Mouse (Mus musculus): Measurements from ENCODE around the gene Morn2. TPM values are rescaled to one million over a fixed set of nuclear protein-coding genes. Genes with fewer than 3 reads are reported as not detected.

The Morn2 gene
- polyA plus RNA-seq, 1 experiment from 2014 or later: 17.4 TPM

- Histone ChIP-seq H3K9me3 (no peaks in the 10 kb centered on the region), H3K4me3 (peak overlapping the region; percentile 87), H3K27ac (peak overlapping the region; percentile 93), H3K36me3 (no peaks in the 10 kb centered on the region), H3K27me3 (ENCODE audit: insufficient read depth, poor library complexity, severe bottlenecking) (no peaks in the 10 kb centered on the region), H3K4me1 (peaks cover 9% of the 10 kb centered on the region)
- WGBS: 1% methylated on average over 30 of the region's 30 CpGs
- no peak for DNase-seq (ENCODE audit: low spot score)
These were observed 526 bp upstream of the Morn2 start for GRCm38 (mm10) chr17:80289280-80290073.

GRCm38 (mm10) chr17:80291148-80291547, 1.1 kb downstream of the Morn2 start:
- no peak for DNase-seq (ENCODE audit: low spot score)
- no peak overlapping the region for H3K27ac ChIP-seq
- no peaks in the 10 kb centered on the region for H3K36me3 ChIP-seq
- H3K4me1 ChIP-seq: peaks cover 9% of the 10 kb centered on the region
- H3K9me3 ChIP-seq: no peaks in the 10 kb centered on the region
- no peak overlapping the region for H3K4me3 ChIP-seq
- 17% methylated on average over 2 of the region's 2 CpGs for WGBS
- no peaks in the 10 kb centered on the region for H3K27me3 ChIP-seq (ENCODE audit: insufficient read depth, poor library complexity, severe bottlenecking)

- no peaks in the 10 kb centered on the region for H3K36me3 ChIP-seq
- H3K27ac ChIP-seq: no peak overlapping the region
- no peaks in the 10 kb centered on the region for H3K27me3 ChIP-seq (ENCODE audit: insufficient read depth, poor library complexity, severe bottlenecking)
- H3K4me3 ChIP-seq: no peak overlapping the region
- no peak for DNase-seq (ENCODE audit: low spot score)
- no peaks in the 10 kb centered on the region for H3K9me3 ChIP-seq
- WGBS: 88% methylated on average over 5 of the region's 5 CpGs
- no peaks in the 10 kb centered on the region for H3K4me1 ChIP-seq
These were observed 5.3 kb downstream of the Morn2 start for GRCm38 (mm10) chr17:80295258-80295657.

GRCm38 (mm10) chr17:80298844-80299243, 8.8 kb downstream of the Morn2 start:
- Histone ChIP-seq H3K36me3 (no peaks in the 10 kb centered on the region), H3K4me3 (no peak overlapping the region), H3K27me3 (ENCODE audit: insufficient read depth, poor library complexity, severe bottlenecking) (no peaks in the 10 kb centered on the region), H3K4me1 (no peaks in the 10 kb centered on the region), H3K27ac (no peak overlapping the region), H3K9me3 (no peaks in the 10 kb centered on the region)
- no peak for DNase-seq (ENCODE audit: low spot score)
- 86% methylated on average over 5 of the region's 5 CpGs for WGBS

GRCm38 (mm10) chr17:80307251-80307650, 17.2 kb downstream of the Morn2 start, which contains the start of gene Arhgef33:
Gene Arhgef33 (plus strand): TSS chr17:80307407.
- WGBS: 48% methylated on average over 1 of the region's 1 CpGs
- Histone ChIP-seq H3K27me3 (ENCODE audit: insufficient read depth, poor library complexity, severe bottlenecking) (no peaks in the 10 kb centered on the region), H3K4me1 (no peaks in the 10 kb centered on the region), H3K9me3 (no peaks in the 10 kb centered on the region), H3K4me3 (no peak within 1 kb of the TSS), H3K36me3 (no peaks in the 10 kb centered on the region), H3K27ac (no peak within 1 kb of the TSS)
- no peak for DNase-seq (ENCODE audit: low spot score)

- no peak overlapping the region for H3K4me3 ChIP-seq
- H3K4me1 ChIP-seq: no peaks in the 10 kb centered on the region
- 70% methylated on average over 9 of the region's 9 CpGs for WGBS
- H3K36me3 ChIP-seq: no peaks in the 10 kb centered on the region
- H3K9me3 ChIP-seq: no peaks in the 10 kb centered on the region
- no peaks in the 10 kb centered on the region for H3K27me3 ChIP-seq (ENCODE audit: insufficient read depth, poor library complexity, severe bottlenecking)
- peak; percentile 50 for DNase-seq (ENCODE audit: low spot score)
- no peak overlapping the region for H3K27ac ChIP-seq
These were observed 21.8 kb downstream of the Morn2 start for GRCm38 (mm10) chr17:80311761-80312160.

GRCm38 (mm10) chr17:80312405-80312804, 22.4 kb downstream of the Morn2 start:
- H3K9me3 ChIP-seq: no peaks in the 10 kb centered on the region
- H3K4me1 ChIP-seq: no peaks in the 10 kb centered on the region
- no peak overlapping the region for H3K27ac ChIP-seq
- no peaks in the 10 kb centered on the region for H3K27me3 ChIP-seq (ENCODE audit: insufficient read depth, poor library complexity, severe bottlenecking)
- H3K4me3 ChIP-seq: no peak overlapping the region
- no peaks in the 10 kb centered on the region for H3K36me3 ChIP-seq
- DNase-seq (ENCODE audit: low spot score): peak; percentile 52
- 82% methylated on average over 4 of the region's 4 CpGs for WGBS

- DNase-seq (ENCODE audit: low spot score): no peak
- WGBS: 80% methylated on average over 6 of the region's 6 CpGs
- 0 out of 2 replicates have a peak, but pooled peaks cover 3% of the 10 kb centered on the region for H3K4me1 ChIP-seq
- H3K27me3 ChIP-seq (ENCODE audit: insufficient read depth, poor library complexity, severe bottlenecking): no peaks in the 10 kb centered on the region
- H3K9me3 ChIP-seq: no peaks in the 10 kb centered on the region
- H3K36me3 ChIP-seq: no peaks in the 10 kb centered on the region
- H3K27ac ChIP-seq: no peak overlapping the region
- H3K4me3 ChIP-seq: no peak overlapping the region
These were observed 32.2 kb downstream of the Morn2 start for GRCm38 (mm10) chr17:80322228-80322627.

- WGBS: 80% methylated on average over 4 of the region's 4 CpGs
- Histone ChIP-seq H3K36me3 (no peaks in the 10 kb centered on the region), H3K9me3 (no peaks in the 10 kb centered on the region), H3K4me1 (0 out of 2 replicates have a peak, but pooled peaks cover 3% of the 10 kb centered on the region), H3K27ac (no peak overlapping the region), H3K27me3 (ENCODE audit: insufficient read depth, poor library complexity, severe bottlenecking) (no peaks in the 10 kb centered on the region), H3K4me3 (no peak overlapping the region)
- no peak for DNase-seq (ENCODE audit: low spot score)
These were observed 33.0 kb downstream of the Morn2 start for GRCm38 (mm10) chr17:80323015-80323414.

GRCm38 (mm10) chr17:80323658-80324057, 33.7 kb downstream of the Morn2 start:
- Histone ChIP-seq H3K27me3 (ENCODE audit: insufficient read depth, poor library complexity, severe bottlenecking) (no peaks in the 10 kb centered on the region), H3K36me3 (no peaks in the 10 kb centered on the region), H3K4me3 (no peak overlapping the region), H3K4me1 (0 out of 2 replicates have a peak, but pooled peaks cover 3% of the 10 kb centered on the region), H3K27ac (no peak overlapping the region), H3K9me3 (no peaks in the 10 kb centered on the region)
- 62% methylated on average over 8 of the region's 8 CpGs for WGBS
- no peak for DNase-seq (ENCODE audit: low spot score)

GRCm38 (mm10) chr17:80324521-80324920, 34.5 kb downstream of the Morn2 start:
- DNase-seq (ENCODE audit: low spot score): no peak
- H3K4me1 ChIP-seq: 0 out of 2 replicates have a peak, but pooled peaks cover 3% of the 10 kb centered on the region
- no peaks in the 10 kb centered on the region for H3K36me3 ChIP-seq
- H3K4me3 ChIP-seq: no peak overlapping the region
- H3K27ac ChIP-seq: no peak overlapping the region
- no peaks in the 10 kb centered on the region for H3K9me3 ChIP-seq
- H3K27me3 ChIP-seq (ENCODE audit: insufficient read depth, poor library complexity, severe bottlenecking): no peaks in the 10 kb centered on the region
- whole genome bisulfite sequencing: 82% methylated on average over 7 of the region's 7 CpGs

- no peaks in the 10 kb centered on the region for H3K9me3 ChIP-seq
- no peaks in the 10 kb centered on the region for H3K27me3 ChIP-seq (ENCODE audit: insufficient read depth, poor library complexity, severe bottlenecking)
- H3K4me3 ChIP-seq: no peak overlapping the region
- 68% methylated on average over 5 of the region's 5 CpGs for WGBS
- H3K4me1 ChIP-seq: 0 out of 2 replicates have a peak, but pooled peaks cover 3% of the 10 kb centered on the region
- no peak for DNase-seq (ENCODE audit: low spot score)
- no peak overlapping the region for H3K27ac ChIP-seq
- H3K36me3 ChIP-seq: no peaks in the 10 kb centered on the region
These were observed 35.5 kb downstream of the Morn2 start for GRCm38 (mm10) chr17:80325456-80325855.

- Histone ChIP-seq H3K9me3 (no peaks in the 10 kb centered on the region), H3K27ac (no peak overlapping the region), H3K36me3 (no peaks in the 10 kb centered on the region), H3K4me1 (0 out of 2 replicates have a peak, but pooled peaks cover 3% of the 10 kb centered on the region), H3K27me3 (ENCODE audit: insufficient read depth, poor library complexity, severe bottlenecking) (no peaks in the 10 kb centered on the region), H3K4me3 (no peak overlapping the region)
- DNase-seq (ENCODE audit: low spot score): peak; percentile 7
- 83% methylated on average over 3 of the region's 3 CpGs for WGBS
These were observed 36.4 kb downstream of the Morn2 start for GRCm38 (mm10) chr17:80326431-80326830.

All from heart, embryonic 10.5 days (tissue).